Mouse (Mus musculus): ENCODE results near the gene Dguok.

- TF ChIP-seq POLR2A (IDR thresholded peaks at IDR 0.05; ENCODE audit: low read depth, low read length) (no peak), CTCF (IDR thresholded peaks at IDR 0.05; ENCODE audit: borderline replicate concordance, insufficient read depth, low read length) (no peak)
Observed at GRCm38 (mm10) chr6:83507168-83507546, 388 bp upstream of the Dguok start.

Measured in embryonic fibroblast, embryonic 13.5 days (primary cell).